Mouse (Mus musculus) E14TG2a.4 (cell line): ENCODE data around the gene D930020B18Rik.
A peak's percentile ranks its signal among the peaks of the same experiment; 100 is the strongest.

Source experiments
- H3K27me3 ChIP-seq: 2 replicates; pipeline ENCODE4 v1.6.1; 2014; ENCODE audit warnings: low read length, control low read depth; ENCODE audit not compliant: insufficient read depth
- H3K36me3 ChIP-seq: 2 replicates; pipeline ENCODE4 v1.6.1; 2014; ENCODE audit warnings: low read length, control low read depth; ENCODE audit not compliant: insufficient read depth
- H3K4me1 ChIP-seq: replicated peaks from 2 replicates; pipeline ENCODE4 v1.6.1; 2014; ENCODE audit warnings: low read depth, low read length, control low read depth
- H3K4me3 ChIP-seq: replicated peaks from 2 replicates; pipeline ENCODE4 v1.5.1; 2014; ENCODE audit warnings: mild to moderate bottlenecking, low read length
- H3K9me3 ChIP-seq: 2 replicates; pipeline ENCODE4 v1.6.1; 2014; ENCODE audit warnings: low read length, control low read depth
- CTCF ChIP-seq: conservative IDR thresholded peaks from 2 replicates; pipeline ENCODE4 v1.5.1; 2014; ENCODE audit warnings: low read length
- NANOG ChIP-seq: IDR thresholded peaks from 2 replicates; pipeline ENCODE4 v1.6.1; 2014; ENCODE audit warnings: borderline replicate concordance, low read length, mixed read lengths
- POU5F1 ChIP-seq: IDR thresholded peaks from 2 replicates; pipeline ENCODE4 v1.6.1; 2014; ENCODE audit warnings: low read length, borderline replicate concordance

Gene D930020B18Rik

DNA sequence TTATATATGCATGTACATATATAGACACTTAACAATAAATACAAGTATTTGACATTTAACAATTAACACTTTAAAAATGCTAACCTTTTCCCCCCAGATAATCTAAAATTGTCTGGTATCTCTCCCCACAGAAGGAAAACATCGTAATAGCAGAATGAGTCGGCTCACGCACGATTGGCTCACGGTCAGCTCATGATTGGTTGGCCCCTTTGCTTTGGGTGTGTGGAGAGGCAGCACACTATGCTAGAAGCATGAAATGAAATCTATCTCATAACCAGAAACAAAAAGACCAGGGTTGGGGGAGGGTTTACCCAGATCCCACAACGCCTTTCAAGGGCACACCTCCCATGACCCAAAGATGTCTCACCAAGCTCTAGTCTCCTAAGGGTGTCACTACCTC lies 63.5 kb downstream of the D930020B18Rik start:
- TF ChIP-seq POU5F1 (no peak), CTCF (no peak), NANOG (no peak)
- H3K4me1 ChIP-seq = 0 out of 2 replicates have a peak, but pooled peaks cover 2% of the 10 kb centered on the region
- no peaks in the 10 kb centered on the region for H3K27me3 ChIP-seq
- H3K36me3 ChIP-seq = no peaks in the 10 kb centered on the region
- H3K4me3 ChIP-seq = no peak overlapping the region
- H3K9me3 ChIP-seq = no peaks in the 10 kb centered on the region

DNA sequence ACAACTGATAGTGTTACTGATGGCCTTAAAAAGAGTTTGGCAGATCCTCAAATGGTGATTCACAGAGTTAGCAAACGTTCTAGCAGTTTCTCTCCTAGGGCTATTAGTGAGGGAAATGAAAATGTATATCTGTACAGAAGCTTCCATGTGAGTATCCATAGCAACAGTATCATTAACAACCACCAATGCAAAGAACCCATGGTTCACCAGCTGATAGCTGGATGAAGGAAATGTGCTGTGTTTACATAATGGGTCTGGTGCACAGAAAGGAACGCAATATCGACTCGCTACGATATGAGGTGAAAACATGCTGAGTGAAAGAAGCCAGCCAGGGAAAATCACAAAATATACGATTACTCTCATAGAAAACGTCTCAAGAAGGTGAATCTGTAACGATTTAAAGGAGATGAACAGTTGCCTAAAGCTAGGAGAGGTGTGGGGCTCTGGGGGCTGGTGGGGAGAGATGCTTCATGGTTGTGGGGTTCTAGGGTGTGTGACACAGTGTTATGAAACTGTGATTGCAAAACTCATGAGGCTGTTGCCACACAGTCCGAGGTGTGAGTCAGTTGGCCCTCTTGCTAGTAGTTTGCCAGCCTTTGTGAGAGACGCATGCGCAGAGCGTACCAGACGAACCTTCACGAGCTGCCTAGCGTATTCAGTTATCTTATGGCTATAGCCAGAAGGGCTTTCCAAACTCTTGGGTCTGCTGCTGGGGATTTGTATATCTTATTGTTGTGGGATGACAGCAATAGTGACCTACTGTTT lies 64.2 kb downstream of the D930020B18Rik start:
- Histone ChIP-seq H3K36me3 (no peaks in the 10 kb centered on the region), H3K9me3 (no peaks in the 10 kb centered on the region), H3K27me3 (no peaks in the 10 kb centered on the region), H3K4me3 (no peak overlapping the region), H3K4me1 (0 out of 2 replicates have a peak, but pooled peaks cover 2% of the 10 kb centered on the region)
- TF ChIP-seq POU5F1 = no peak
- TF ChIP-seq NANOG = no peak
- TF ChIP-seq CTCF = no peak

DNA sequence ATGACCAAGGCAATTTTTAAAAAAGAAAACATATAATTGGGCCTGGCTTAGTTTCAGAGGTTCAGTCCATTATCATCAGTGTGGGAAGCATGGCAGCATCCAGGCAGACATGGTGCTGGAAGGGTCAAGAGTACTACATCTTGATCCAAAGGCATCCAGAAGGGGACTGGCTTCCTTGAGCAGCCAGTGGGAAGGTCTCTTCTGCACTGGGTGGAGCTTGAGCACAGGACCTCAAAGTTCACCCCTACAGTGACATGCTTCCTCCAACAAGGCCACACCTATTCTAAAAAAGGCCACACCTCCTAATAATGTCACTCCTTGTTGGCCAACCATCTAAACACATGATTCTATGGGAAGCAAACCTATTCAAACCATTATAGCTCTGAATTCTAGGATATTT lies 75.5 kb downstream of the D930020B18Rik start:
- H3K36me3 ChIP-seq = no peaks in the 10 kb centered on the region
- peaks cover 2% of the 10 kb centered on the region; the same call in 1 of the 2 replicates for H3K27me3 ChIP-seq
- H3K4me1 ChIP-seq = peaks cover 10% of the 10 kb centered on the region; the same call in 1 of the 2 replicates
- peaks cover 3% of the 10 kb centered on the region; the same call in 1 of the 2 replicates for H3K9me3 ChIP-seq
- H3K4me3 ChIP-seq = no peak overlapping the region
- no peak for TF ChIP-seq POU5F1
- TF ChIP-seq NANOG = no peak
- no peak for TF ChIP-seq CTCF

DNA sequence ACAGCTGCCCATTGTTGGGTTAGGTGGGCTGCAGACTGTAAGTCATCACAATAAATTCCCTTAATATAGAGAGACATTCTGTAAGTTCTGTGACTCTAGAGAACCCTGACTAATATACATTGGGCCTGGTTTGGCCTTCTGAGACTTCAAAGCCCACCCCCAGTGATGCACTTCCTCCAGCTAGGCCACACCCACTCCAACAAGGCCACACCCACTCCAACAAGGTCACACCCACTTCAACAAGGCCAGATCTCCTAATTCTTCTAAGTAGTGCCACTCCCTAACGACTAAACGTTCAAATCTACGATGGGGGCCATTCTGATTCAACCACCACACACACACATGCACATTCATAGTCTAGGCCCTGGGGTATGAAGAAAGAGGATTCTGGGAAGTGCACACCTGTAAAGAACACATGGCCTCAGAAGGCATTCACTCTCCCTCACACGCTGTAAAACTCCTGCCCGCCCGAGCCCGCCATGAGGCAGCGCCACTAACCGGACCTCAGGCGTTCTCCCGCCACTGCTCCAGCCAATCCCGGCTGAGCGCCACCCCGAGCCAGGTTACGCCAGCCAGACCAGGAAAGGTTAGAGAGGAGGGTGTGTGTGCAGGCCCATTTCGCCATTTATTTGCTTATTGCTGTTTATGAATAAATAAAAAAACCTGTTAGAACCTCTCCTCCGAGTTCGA lies 77.7 kb downstream of the D930020B18Rik start:
- TF ChIP-seq NANOG (no peak), POU5F1 (no peak), CTCF (no peak)
- H3K4me3 ChIP-seq = peak overlapping the region; percentile 48; the same call in 1 of the 2 replicates
- peaks cover 2% of the 10 kb centered on the region; the same call in 1 of the 2 replicates for H3K27me3 ChIP-seq
- H3K9me3 ChIP-seq = peaks cover 9% of the 10 kb centered on the region; the same call in 1 of the 2 replicates
- no peaks in the 10 kb centered on the region for H3K36me3 ChIP-seq
- peaks cover 10% of the 10 kb centered on the region; the same call in 1 of the 2 replicates for H3K4me1 ChIP-seq

DNA sequence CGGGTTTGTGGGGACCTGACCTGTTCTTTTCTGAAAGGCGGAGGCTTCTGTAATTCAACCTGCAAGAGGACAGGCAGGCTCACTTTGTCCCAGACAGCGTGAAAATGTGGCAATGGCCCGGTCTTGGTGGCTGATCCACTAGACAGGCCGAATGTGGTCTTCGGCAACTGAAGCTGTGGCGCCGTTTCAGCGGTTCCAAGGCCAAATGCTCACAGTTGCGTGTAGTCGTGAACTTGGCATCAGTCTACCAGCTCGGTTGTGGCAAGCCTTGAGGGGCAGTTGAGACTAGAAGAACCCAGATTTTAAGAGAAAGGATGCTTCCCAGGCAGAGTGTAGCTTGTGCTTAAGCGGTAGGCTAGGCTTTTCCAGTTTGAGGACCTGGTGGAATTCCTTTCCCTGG lies 79.3 kb downstream of the D930020B18Rik start:
- peaks cover 2% of the 10 kb centered on the region; the same call in 1 of the 2 replicates for H3K27me3 ChIP-seq
- no peak overlapping the region for H3K4me3 ChIP-seq
- no peaks in the 10 kb centered on the region for H3K36me3 ChIP-seq
- no peak for TF ChIP-seq NANOG
- no peak for TF ChIP-seq POU5F1
- TF ChIP-seq CTCF = no peak
- peaks cover 10% of the 10 kb centered on the region for H3K4me1 ChIP-seq
- peaks cover 9% of the 10 kb centered on the region; the same call in 1 of the 2 replicates for H3K9me3 ChIP-seq

DNA sequence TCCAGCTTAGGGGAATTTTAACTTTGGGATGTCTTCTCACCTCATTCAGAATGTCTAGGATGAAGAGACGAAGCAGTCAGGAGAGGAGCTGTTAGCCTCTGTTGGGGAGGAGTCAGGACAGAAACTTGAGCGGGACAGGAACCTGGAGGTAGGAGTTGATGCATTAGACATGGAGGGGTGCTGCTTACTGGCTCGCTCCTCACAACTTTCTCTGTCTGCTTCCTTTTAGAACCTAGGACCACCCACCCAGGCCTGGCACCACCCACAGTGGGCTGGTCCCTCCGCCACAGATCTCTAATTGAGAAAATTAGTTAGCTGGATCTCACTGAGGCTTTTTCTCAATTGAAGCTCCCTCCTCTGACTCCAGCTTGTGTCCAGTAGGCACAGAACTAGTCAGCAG lies 85.1 kb downstream of the D930020B18Rik start:
- peaks cover 33% of the 10 kb centered on the region for H3K4me1 ChIP-seq
- no peaks in the 10 kb centered on the region for H3K36me3 ChIP-seq
- peaks cover 9% of the 10 kb centered on the region; the same call in 1 of the 2 replicates for H3K9me3 ChIP-seq
- H3K27me3 ChIP-seq = no peaks in the 10 kb centered on the region
- TF ChIP-seq NANOG (no peak), CTCF (no peak), POU5F1 (no peak)
- peak overlapping the region; percentile 55 for H3K4me3 ChIP-seq

DNA sequence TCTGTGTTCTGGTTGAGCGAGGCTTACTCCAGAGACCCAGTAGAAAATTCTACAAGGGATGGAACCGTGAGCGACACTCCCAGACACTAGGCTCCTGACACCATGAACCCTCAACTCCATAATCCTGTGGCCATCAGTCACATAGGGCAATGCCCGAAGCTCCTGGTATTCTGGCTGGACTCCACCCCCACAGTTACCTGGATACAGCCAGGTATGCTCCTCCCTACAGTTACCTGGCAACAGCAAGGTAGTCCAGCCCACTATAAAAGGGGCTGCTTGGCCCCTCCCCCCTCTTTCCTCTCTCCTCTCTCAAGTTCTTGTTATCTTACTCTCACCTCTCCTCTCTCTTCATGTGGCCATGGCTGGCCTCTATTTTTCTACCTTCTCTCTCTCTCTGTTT lies 85.8 kb downstream of the D930020B18Rik start:
- H3K36me3 ChIP-seq = no peaks in the 10 kb centered on the region
- TF ChIP-seq CTCF = no peak
- TF ChIP-seq POU5F1 = no peak
- no peak for TF ChIP-seq NANOG
- no peaks in the 10 kb centered on the region for H3K27me3 ChIP-seq
- peaks cover 33% of the 10 kb centered on the region for H3K4me1 ChIP-seq
- peaks cover 4% of the 10 kb centered on the region; the same call in 1 of the 2 replicates for H3K9me3 ChIP-seq
- peak overlapping the region; percentile 55 for H3K4me3 ChIP-seq

DNA sequence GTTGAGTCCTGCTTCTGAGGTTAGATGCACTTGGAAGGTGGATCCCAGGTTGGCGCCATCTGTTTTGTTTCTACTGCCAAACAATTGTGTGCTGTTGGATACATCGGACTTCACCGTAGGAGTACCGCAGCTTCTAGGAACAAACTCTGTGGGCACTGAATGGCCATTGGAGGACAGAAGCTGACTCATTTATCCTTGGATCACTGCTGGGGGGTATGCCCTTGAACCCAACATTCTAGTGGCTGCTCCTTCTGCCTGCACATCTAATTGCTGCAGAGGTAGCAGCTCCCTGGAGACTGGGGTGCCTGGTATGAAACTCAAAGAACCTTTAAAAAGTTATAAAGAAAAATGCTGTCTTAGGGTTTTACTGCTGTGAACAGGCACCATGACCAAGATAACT lies 86.8 kb downstream of the D930020B18Rik start:
- TF ChIP-seq NANOG (no peak), CTCF (no peak), POU5F1 (no peak)
- Histone ChIP-seq H3K36me3 (no peaks in the 10 kb centered on the region), H3K9me3 (no peaks in the 10 kb centered on the region), H3K4me1 (peaks cover 33% of the 10 kb centered on the region), H3K4me3 (no peak overlapping the region), H3K27me3 (no peaks in the 10 kb centered on the region)
